ENCODE assay signal across 8 mouse cellular contexts in genomic region chr10:111011226-111011765, GRCm38 (mm10). TPM values are rescaled to one million over a fixed set of nuclear protein-coding genes. Genes with fewer than 3 reads are reported as not detected.
DNase-seq lines count a peak whose midpoint lies in the region; ATAC-seq and TF ChIP-seq lines count a peak whose summit lies in the region.

No protein-coding gene starts in this region.

- dilution Hi-C loops in CH12.LX (cut with MboI; ENCODE audit: extremely low pct_ligation_motif_present, extremely low pct_unique_long_range_greater_than_20kb, low sequenced_read_pairs), result no loop called here

- no peaks in the 10 kb centered on the region for H3K36me3 ChIP-seq in heart, adult 2 months (ENCODE audit: control insufficient read depth, insufficient read depth, low read length)
- no peaks in the 10 kb centered on the region for H3K36me3 ChIP-seq in CH12.LX (replicated peaks in 1 of 2; ENCODE audit: control insufficient read depth in 1 of 2, insufficient read depth in 1 of 2, low read length in 1 of 2)
- H3K36me3 ChIP-seq in forebrain, embryonic 16.5 days (ENCODE audit: control insufficient read depth, insufficient read depth), result no peaks in the 10 kb centered on the region
- no peaks in the 10 kb centered on the region for H3K36me3 ChIP-seq in liver, embryonic 11.5 days (ENCODE audit: control insufficient read depth, insufficient read depth, low read length)

- 14% methylated on average over 14 of the region's 14 CpGs for WGBS in heart, adult 2 months
- under 1% methylated on average over 14 of the region's 14 CpGs for WGBS in forebrain, embryonic 16.5 days
- 5% methylated on average over 14 of the region's 14 CpGs for WGBS in liver, embryonic 11.5 days

- H3K4me1 ChIP-seq in heart, adult 2 months (ENCODE audit: control insufficient read depth, insufficient read depth, low read length), result peaks cover 1% of the 10 kb centered on the region; the same call in 1 of the 2 replicates
- H3K4me1 ChIP-seq in CH12.LX (ENCODE audit: control insufficient read depth in 1 of 2, insufficient read depth in 2 of 2), result peaks cover 2 to 20% of the 10 kb centered on the region in 2 experiments; a peak in 3 of 4 replicates
- peaks cover 11% of the 10 kb centered on the region for H3K4me1 ChIP-seq in forebrain, embryonic 16.5 days (replicated peaks; ENCODE audit: control insufficient read depth, insufficient read depth, low read length)
- peaks cover 6% of the 10 kb centered on the region for H3K4me1 ChIP-seq in liver, embryonic 11.5 days (replicated peaks; ENCODE audit: control insufficient read depth, insufficient read depth, low read length)

- H3K4me2 ChIP-seq in CH12.LX (ENCODE audit: insufficient read depth, low read depth, poor library complexity, severe bottlenecking), result peak overlapping the region; percentile 100
- peak overlapping the region; percentile 95 for H3K4me2 ChIP-seq in forebrain, embryonic 16.5 days (ENCODE audit: low read length)
- peak overlapping the region; percentile 96 for H3K4me2 ChIP-seq in liver, embryonic 11.5 days

- DNase-seq in heart, adult 2 months, result no peak
- DNase-seq in heart, postnatal 14 days, result no peak
- no peak for DNase-seq in CH12.LX (ENCODE audit: extremely low read depth)
- no peak for DNase-seq in liver, embryonic 11.5 days (ENCODE audit: low spot score)
- peak; percentile 41 for DNase-seq in thymus, postnatal 0 days (ENCODE audit: low spot score)
- DNase-seq in adrenal gland, postnatal 4 days (ENCODE audit: low spot score in 2 of 2), result no peak
- no peak for DNase-seq in adrenal gland, adult 2 months

- no peaks in the 10 kb centered on the region for H3K27me3 ChIP-seq in heart, adult 2 months (ENCODE audit: control insufficient read depth, insufficient read depth, low read length)
- peaks cover 8% of the 10 kb centered on the region for H3K27me3 ChIP-seq in CH12.LX (replicated peaks)
- no peaks in the 10 kb centered on the region for H3K27me3 ChIP-seq in forebrain, embryonic 16.5 days (replicated peaks; ENCODE audit: control insufficient read depth, insufficient read depth, low read length)
- H3K27me3 ChIP-seq in liver, embryonic 11.5 days (replicated peaks; ENCODE audit: control insufficient read depth, insufficient read depth, low read length), result no peaks in the 10 kb centered on the region

- TF ChIP-seq EP300 in heart, adult 2 months (IDR thresholded peaks at IDR 0.05; ENCODE audit: insufficient read depth, low read depth, low read length), result no peak
- no peak for TF ChIP-seq EP300 in CH12.LX (IDR thresholded peaks at IDR 0.05; ENCODE audit: low read length)

- no peak for TF ChIP-seq POLR2A in heart, adult 2 months (IDR thresholded peaks at IDR 0.05; ENCODE audit: insufficient read depth, low read depth, low read length)
- TF ChIP-seq POLR2A in CH12.LX (IDR thresholded peaks at IDR 0.05; ENCODE audit: low read depth, low read length), result no peak

- peak overlapping the region; percentile 97 for H3K9ac ChIP-seq in heart, adult 2 months (ENCODE audit: low read depth, low read length)
- H3K9ac ChIP-seq in CH12.LX (ENCODE audit: insufficient read depth, low read depth), result peak overlapping the region; percentile 92
- peak overlapping the region; percentile 100 for H3K9ac ChIP-seq in forebrain, embryonic 16.5 days (replicated peaks; ENCODE audit: low read depth, low read length)
- peak overlapping the region; percentile 93 for H3K9ac ChIP-seq in liver, embryonic 11.5 days (ENCODE audit: low read depth, low read length)

- H3K79me2 ChIP-seq in heart, adult 2 months (replicated peaks; ENCODE audit: control insufficient read depth, insufficient read depth, low read length), result 0 out of 2 replicates have a peak, but pooled peaks cover 2% of the 10 kb centered on the region
- H3K79me2 ChIP-seq in CH12.LX (replicated peaks; ENCODE audit: control insufficient read depth, extremely low read depth, insufficient read depth, poor library complexity, severe bottlenecking), result peaks cover 8% of the 10 kb centered on the region; the same call in 1 of the 2 replicates

- no peak for TF ChIP-seq CTCF in heart, adult 2 months (IDR thresholded peaks at IDR 0.05)
- no peak for TF ChIP-seq CTCF in CH12.LX (conservative IDR thresholded peaks at IDR 0.05 in 1 of 2, IDR thresholded peaks at IDR 0.05 in 1 of 2; ENCODE audit: low read depth in 2 of 2, low read length in 2 of 2)

- H3K27ac ChIP-seq in heart, adult 2 months, result peak overlapping the region; percentile 100
- no peak overlapping the region for H3K27ac ChIP-seq in CH12.LX (ENCODE audit: insufficient read depth, low read depth)
- peak overlapping the region; percentile 99 for H3K27ac ChIP-seq in forebrain, embryonic 16.5 days (ENCODE audit: low read length)
- no peak overlapping the region for H3K27ac ChIP-seq in liver, embryonic 11.5 days (ENCODE audit: low read depth, low read length)

- no peaks in the 10 kb centered on the region for H3K9me3 ChIP-seq in CH12.LX (replicated peaks; ENCODE audit: low read length)
- no peaks in the 10 kb centered on the region for H3K9me3 ChIP-seq in forebrain, embryonic 16.5 days (ENCODE audit: control insufficient read depth, low read length)
- H3K9me3 ChIP-seq in liver, embryonic 11.5 days (ENCODE audit: control insufficient read depth, low read length), result no peaks in the 10 kb centered on the region

- ATAC-seq in forebrain, embryonic 16.5 days, result peak; percentile 3; the same call in 1 of the 2 replicates
- ATAC-seq in liver, embryonic 11.5 days (replicated peaks; ENCODE audit: low FRiP score), result no peak

- intact Hi-C loops in heart, adult 2 months (cut with DNase I), result loop anchor here (2.0 kb wide), 2 partner anchors 18 to 92 kb away; no protein-coding TSS in a partner anchor
- intact Hi-C loops in heart, postnatal 14 days (cut with DNase I), result loop anchor here (5.0 kb wide), 1 partner anchor 151 kb away; the partner anchor contains the start of gene Osbpl8

- in situ Hi-C loops in CH12.LX (cut with MboI; ENCODE audit: low pct_ligation_motif_present, low pct_unique_long_range_greater_than_20kb, low sequenced_read_pairs), result no loop called here

- no peak for TF ChIP-seq RAD21 in CH12.LX (IDR thresholded peaks at IDR 0.05; ENCODE audit: low read depth, low read length)

- peak overlapping the region; percentile 96 for H3K4me3 ChIP-seq in heart, adult 2 months
- peak overlapping the region; percentile 41 to 82 (median 77) for H3K4me3 ChIP-seq in CH12.LX (replicated peaks in 1 of 3; ENCODE audit: low read depth in 2 of 3, low read length in 2 of 3, poor library complexity in 1 of 3)
- peak overlapping the region; percentile 95 for H3K4me3 ChIP-seq in forebrain, embryonic 16.5 days (replicated peaks; ENCODE audit: low read length)
- H3K4me3 ChIP-seq in liver, embryonic 11.5 days (ENCODE audit: low read depth, low read length), result peak overlapping the region; percentile 85

TF ChIP-seq in CH12.LX, 34 proteins besides CTCF, POLR2A, EP300 and RAD21:
- TF ChIP-seq ELF1 (IDR thresholded peaks at IDR 0.05; ENCODE audit: low read depth, low read length), result 0 out of 2 replicates have a peak, but pooled peaks have one; percentile 14
- TF ChIP-seq JUND (conservative IDR thresholded peaks at IDR 0.05; ENCODE audit: low read depth, low read length), result no peak
- peak; percentile 91 for TF ChIP-seq ZNF384 (IDR thresholded peaks at IDR 0.05; ENCODE audit: low read depth, low read length)
- peak; percentile 60; the same call in 1 of the 2 replicates for TF ChIP-seq MAX (IDR thresholded peaks at IDR 0.05; ENCODE audit: low read length)
- no peak for TF ChIP-seq NELFE (IDR thresholded peaks at IDR 0.05; ENCODE audit: low read depth, low read length)
- peak; percentile 83 for TF ChIP-seq BHLHE40 (IDR thresholded peaks at IDR 0.05; ENCODE audit: low read depth, low read length)
- 0 out of 2 replicates have a peak, but pooled peaks have one; percentile 33 for TF ChIP-seq USF2 (conservative IDR thresholded peaks at IDR 0.05; ENCODE audit: low read depth, low read length)
- no peak for TF ChIP-seq TCF12 (IDR thresholded peaks at IDR 0.05; ENCODE audit: low read depth, low read length)
- TF ChIP-seq E2F4 (IDR thresholded peaks at IDR 0.05; ENCODE audit: insufficient replicate concordance, low read depth, low read length), result no peak
- peak; percentile 30 for TF ChIP-seq USF1 (IDR thresholded peaks at IDR 0.05; ENCODE audit: low read depth, low read length)
- no peak for TF ChIP-seq ZC3H11A (IDR thresholded peaks at IDR 0.05; ENCODE audit: low read depth, low read length)
- no peak for TF ChIP-seq SMC3 (IDR thresholded peaks at IDR 0.05; ENCODE audit: low read depth, low read length)
- no peak for TF ChIP-seq MAZ (IDR thresholded peaks at IDR 0.05; ENCODE audit: low read depth, low read length)
- no peak for TF ChIP-seq CHD1 (IDR thresholded peaks at IDR 0.05; ENCODE audit: low read depth, low read length)
- 0 out of 2 replicates have a peak, but pooled peaks have one; percentile 62 for TF ChIP-seq MXI1 (IDR thresholded peaks at IDR 0.05; ENCODE audit: low read depth, low read length)

RNA-seq across cellular contexts. Expression of gene Zdhhc17, which starts 1.4 kb away (rescaled TPM):
- 10 to 100 TPM; 20.5 to 27.6 TPM for total RNA-seq in heart, adult 2 months (2021)
- 19.0 and 32.2 TPM in 2 replicates for polyA plus RNA-seq in heart, adult 2 months (2012; rRNA removed)
- total RNA-seq in heart, postnatal 14 days (2021), result 10 to 100 TPM; 23.7 to 25.8 TPM
- total RNA-seq in CH12.LX (2012; rRNA removed) (6.7 and 8.0 TPM in 2 replicates), CH12.LX (2014; rRNA removed) (7.3 and 7.7 TPM in 2 replicates)
- 5.1 and 5.8 TPM in 2 replicates for polyA plus RNA-seq in CH12.LX (2012; ENCODE audit: insufficient read length, low read depth)
- polyA plus RNA-seq in forebrain, embryonic 16.5 days (2015; fragmentation: Nextera tagmentation; extraction: Ambion mirVana), result 60.7 and 63.6 TPM in 2 replicates
- polyA plus RNA-seq in liver, embryonic 11.5 days (2014; fragmentation: Nextera tagmentation; extraction: Ambion mirVana), result 12.1 and 14.7 TPM in 2 replicates
- polyA plus RNA-seq in thymus, postnatal 0 days (2015; fragmentation: Nextera tagmentation; extraction: Ambion mirVana), result 17.3 and 21.2 TPM in 2 replicates
- total RNA-seq in adrenal gland, postnatal 4 days (2021), result 10 to 100 TPM; 41.2 to 45.4 TPM
- total RNA-seq in adrenal gland, adult 2 months (2021), result 10 to 100 TPM; 25.1 to 35.9 TPM
- 9.0 and 11.1 TPM in 2 replicates for polyA plus RNA-seq in adrenal gland, adult 2 months (2012; rRNA removed)

Comparison
In these comparisons a context has a peak if more than half of its experiments do, and no peak if none do; other contexts are left out.
1. H3K27ac ChIP-seq: peak in heart, adult 2 months (single experiment) and forebrain, embryonic 16.5 days (single experiment); none in CH12.LX (single experiment) and liver, embryonic 11.5 days (single experiment).
2. Peak in every context shown above with its lines, with median percentiles within 50 percentile points of each other: H3K4me3 ChIP-seq, H3K9ac ChIP-seq and H3K4me2 ChIP-seq.